Mouse (Mus musculus): ENCODE data around the gene Scyl1. TPM values are rescaled to one million over a fixed set of nuclear protein-coding genes. Genes with fewer than 3 reads are reported as not detected.

Gene Scyl1
- total and polyA plus RNA-seq, 3 experiments = 36.0 to 64.1 TPM; not detected in 1

GRCm38 (mm10) chr19:5721233-5721632 is 50.0 kb downstream of the Scyl1 start:
- TF ChIP-seq TAL1 (IDR thresholded peaks at IDR 0.05; ENCODE audit: low read length) = no peak
- TF ChIP-seq E2F4 (IDR thresholded peaks at IDR 0.05; ENCODE audit: borderline replicate concordance, low read depth, low read length) = no peak
- TF ChIP-seq ZNF384 (IDR thresholded peaks at IDR 0.05; ENCODE audit: low read depth, low read length) = no peak
- TF ChIP-seq KAT2A (conservative IDR thresholded peaks at IDR 0.05; ENCODE audit: low read depth, low read length) = no peak
- TF ChIP-seq MAZ (IDR thresholded peaks at IDR 0.05; ENCODE audit: low read depth, low read length) = no peak
- TF ChIP-seq USF2 (IDR thresholded peaks at IDR 0.05; ENCODE audit: borderline replicate concordance in 1 of 2, insufficient read depth in 1 of 2, low read depth in 1 of 2, low read length in 2 of 2) = no peak
- no peak for TF ChIP-seq MAFK (IDR thresholded peaks at IDR 0.05; ENCODE audit: borderline replicate concordance, low read depth, low read length)
- TF ChIP-seq EP300 (IDR thresholded peaks at IDR 0.05; ENCODE audit: low read depth in 1 of 2, low read length in 2 of 2) = no peak
- TF ChIP-seq UBTF (IDR thresholded peaks at IDR 0.05; ENCODE audit: borderline replicate concordance, insufficient read depth, low read depth, low read length) = no peak
- TF ChIP-seq ZMIZ1 (IDR thresholded peaks at IDR 0.05; ENCODE audit: low read depth, low read length) = no peak
- TF ChIP-seq POLR2AphosphoS5 (IDR thresholded peaks at IDR 0.05; ENCODE audit: borderline replicate concordance, low read depth, low read length) = no peak
- TF ChIP-seq CHD2 (IDR thresholded peaks at IDR 0.05; ENCODE audit: low read length) = no peak
- no peak for TF ChIP-seq RAD21 (IDR thresholded peaks at IDR 0.05; ENCODE audit: low read depth, low read length)
- no peak for TF ChIP-seq POLR2AphosphoS2 (IDR thresholded peaks at IDR 0.05; ENCODE audit: low read length)
- Histone ChIP-seq H3K4me1 (ENCODE audit: control insufficient read depth in 1 of 2, insufficient read depth in 2 of 2, low read length in 2 of 2) (peaks cover 3 to 19% of the 10 kb centered on the region in 2 experiments; a peak in 3 of 4 replicates), H3K36me3 (ENCODE audit: control insufficient read depth in 1 of 2, insufficient read depth in 2 of 2, low read length in 2 of 2) (peaks cover 8 to 27% of the 10 kb centered on the region in 2 experiments)

GRCm38 (mm10) chr19:5716955-5717354 is 54.3 kb downstream of the Scyl1 start:
- peaks cover 0 to 4% of the 10 kb centered on the region in 2 experiments; a peak in 2 of 4 replicates for H3K4me1 ChIP-seq (ENCODE audit: control insufficient read depth in 1 of 2, insufficient read depth in 2 of 2, low read length in 2 of 2)

More at GRCm38 (mm10) chr19:5721233-5721632, 50.0 kb downstream of the Scyl1 start:
- no peak overlapping the region for H3K27ac ChIP-seq (ENCODE audit: control insufficient read depth, low read depth, low read length)
- no peak overlapping the region for H3K4me3 ChIP-seq (ENCODE audit: control insufficient read depth in 1 of 2, insufficient read depth in 1 of 2, low read depth in 2 of 2, low read length in 2 of 2)
- no peak for DNase-seq (ENCODE audit: low read depth, low spot score)
- H3K27me3 ChIP-seq (ENCODE audit: control insufficient read depth in 1 of 2, insufficient read depth in 2 of 2, low read length in 2 of 2) = no peaks in the 10 kb centered on the region
- H3K9ac ChIP-seq (ENCODE audit: control insufficient read depth, low read depth, low read length, poor library complexity, severe bottlenecking) = no peak overlapping the region
- peaks cover 28% of the 10 kb centered on the region for H3K79me2 ChIP-seq (ENCODE audit: control insufficient read depth, insufficient read depth, low read length, poor library complexity)
- H3K9me3 ChIP-seq (replicated peaks; ENCODE audit: insufficient read depth, low read length) = no peaks in the 10 kb centered on the region

More at GRCm38 (mm10) chr19:5716955-5717354, 54.3 kb downstream of the Scyl1 start:
- Histone ChIP-seq H3K4me3 (ENCODE audit: control insufficient read depth in 1 of 2, insufficient read depth in 1 of 2, low read depth in 2 of 2, low read length in 2 of 2) (no peak overlapping the region), H3K9ac (ENCODE audit: control insufficient read depth, low read depth, low read length, poor library complexity, severe bottlenecking) (no peak overlapping the region), H3K79me2 (ENCODE audit: control insufficient read depth, insufficient read depth, low read length, poor library complexity) (peaks cover 1% of the 10 kb centered on the region; the same call in 1 of the 2 replicates), H3K36me3 (ENCODE audit: control insufficient read depth in 1 of 2, insufficient read depth in 2 of 2, low read length in 2 of 2) (peaks cover 8 to 14% of the 10 kb centered on the region in 2 experiments), H3K27ac (ENCODE audit: control insufficient read depth, low read depth, low read length) (no peak overlapping the region), H3K27me3 (ENCODE audit: control insufficient read depth in 1 of 2, insufficient read depth in 2 of 2, low read length in 2 of 2) (no peaks in the 10 kb centered on the region), H3K9me3 (replicated peaks; ENCODE audit: insufficient read depth, low read length) (no peaks in the 10 kb centered on the region)
- no peak for DNase-seq (ENCODE audit: low read depth, low spot score)
- TF ChIP-seq UBTF (IDR thresholded peaks at IDR 0.05; ENCODE audit: borderline replicate concordance, insufficient read depth, low read depth, low read length) (no peak), TBP (IDR thresholded peaks at IDR 0.05; ENCODE audit: low read depth, low read length) (no peak), NELFE (IDR thresholded peaks at IDR 0.05; ENCODE audit: low read depth, low read length) (no peak), MEF2A (IDR thresholded peaks at IDR 0.05; ENCODE audit: extremely low read depth, insufficient replicate concordance, low read depth, low read length, poor library complexity, severe bottlenecking) (no peak), RCOR1 (IDR thresholded peaks at IDR 0.05; ENCODE audit: low read depth, low read length) (no peak), MAZ (IDR thresholded peaks at IDR 0.05; ENCODE audit: low read depth, low read length) (no peak), ETS1 (IDR thresholded peaks at IDR 0.05; ENCODE audit: low read depth, low read length) (no peak), KAT2A (conservative IDR thresholded peaks at IDR 0.05; ENCODE audit: low read depth, low read length) (no peak), MAFK (IDR thresholded peaks at IDR 0.05; ENCODE audit: borderline replicate concordance, low read depth, low read length) (no peak), CHD2 (IDR thresholded peaks at IDR 0.05; ENCODE audit: low read length) (no peak)
